Mouse (Mus musculus): ENCODE measurements around the gene Olfr1457. TPM values are rescaled to one million over a fixed set of nuclear protein-coding genes. Genes with fewer than 3 reads are reported as not detected.

Gene Olfr1457
- polyA plus RNA-seq (2015; fragmentation: Nextera tagmentation; extraction: Ambion mirVana), result not detected in 2 replicates

DNA sequence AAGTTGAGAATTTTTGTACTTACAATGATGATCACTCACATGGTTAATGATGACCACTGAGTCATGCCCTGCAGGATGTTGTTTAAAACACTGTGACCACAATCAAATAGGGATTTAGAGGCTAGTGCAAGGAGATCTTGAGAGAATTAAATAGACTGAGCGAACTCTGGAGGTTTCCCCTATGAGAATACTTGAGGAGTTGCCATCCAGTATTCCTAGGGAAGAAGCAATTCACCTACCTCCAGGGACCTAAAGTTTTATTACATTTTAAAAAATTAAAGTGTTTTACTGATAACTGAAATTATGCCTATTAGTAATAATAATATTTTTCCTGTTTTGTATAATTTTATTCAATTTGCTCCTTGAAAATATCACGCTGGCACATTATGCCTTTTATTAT is at the start of gene Olfr1457:
Gene Olfr1457 (minus strand): TSS at position 101 of the 400 bp plus-strand sequence.
- H3K9ac ChIP-seq (replicated peaks), result no peak within 1 kb of the TSS
- H3K36me3 ChIP-seq, result no peaks in the 10 kb centered on the region
- H3K4me2 ChIP-seq, result no peak within 1 kb of the TSS
- H3K9me3 ChIP-seq (replicated peaks), result 0 out of 2 replicates have a peak, but pooled peaks cover 6% of the 10 kb centered on the region
- 82% methylated on average over 2 of the region's 2 CpGs for WGBS
- no peaks in the 10 kb centered on the region for H3K27me3 ChIP-seq (replicated peaks)
- no peak for ATAC-seq (ENCODE audit: low FRiP score)
- H3K27ac ChIP-seq (replicated peaks), result no peak within 1 kb of the TSS
- no peaks in the 10 kb centered on the region for H3K4me1 ChIP-seq
- no peak within 1 kb of the TSS for H3K4me3 ChIP-seq (replicated peaks)

DNA sequence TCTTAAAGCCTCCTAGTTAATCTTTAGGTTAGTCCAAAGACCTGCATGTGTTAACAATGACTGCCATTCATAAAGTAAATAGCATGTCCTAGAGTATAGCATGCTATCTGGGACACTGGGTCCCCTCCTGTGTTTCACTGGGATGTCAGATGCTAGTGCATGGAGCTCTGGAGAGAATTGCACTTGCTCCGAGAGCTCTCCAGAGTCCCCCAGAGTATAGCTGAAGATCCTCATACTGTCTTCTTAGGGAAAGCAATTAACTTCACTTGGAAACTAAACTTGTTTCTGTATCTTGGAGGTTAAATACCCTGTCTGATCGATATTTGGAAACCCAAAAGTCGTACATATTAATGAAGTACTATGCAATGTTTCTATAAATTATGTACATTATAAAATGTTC is 9.0 kb upstream of the Olfr1457 start, which contains the start of gene Olfr1458:
Gene Olfr1458 (minus strand): TSS at position 101 of the 400 bp plus-strand sequence.
- no peak for ATAC-seq (ENCODE audit: low FRiP score)
- Histone ChIP-seq H3K27ac (replicated peaks) (no peak within 1 kb of the TSS), H3K9ac (replicated peaks) (no peak within 1 kb of the TSS), H3K36me3 (no peaks in the 10 kb centered on the region), H3K4me3 (replicated peaks) (no peak within 1 kb of the TSS), H3K4me2 (no peak within 1 kb of the TSS), H3K4me1 (no peaks in the 10 kb centered on the region), H3K9me3 (replicated peaks) (peaks cover 9% of the 10 kb centered on the region; the same call in 1 of the 2 replicates), H3K27me3 (replicated peaks) (no peaks in the 10 kb centered on the region)
- 91% methylated on average over 3 of the region's 3 CpGs for WGBS

DNA sequence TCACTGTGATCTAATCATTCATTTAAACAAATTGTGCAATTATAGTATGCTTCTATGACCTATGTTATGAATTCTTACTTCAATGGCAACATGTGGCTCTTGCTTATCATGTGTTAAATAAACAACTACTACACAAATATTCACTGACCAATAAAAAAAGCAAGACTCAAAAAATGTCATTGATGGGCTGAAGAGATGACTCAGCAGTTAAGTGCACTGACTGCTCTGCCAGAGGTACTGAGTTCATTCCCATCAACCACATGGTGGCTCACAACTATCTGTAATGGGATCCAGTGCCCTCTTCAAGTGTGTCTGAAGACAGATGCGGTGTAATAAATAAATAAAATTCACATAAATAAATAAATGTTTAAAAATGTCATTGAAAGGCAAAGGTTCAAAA is 3.8 kb downstream of the Olfr1457 start:
- Histone ChIP-seq H3K9me3 (replicated peaks) (peaks cover 6% of the 10 kb centered on the region; the same call in 1 of the 2 replicates), H3K4me3 (replicated peaks) (no peak overlapping the region), H3K27ac (replicated peaks) (no peak overlapping the region), H3K36me3 (no peaks in the 10 kb centered on the region), H3K4me1 (no peaks in the 10 kb centered on the region), H3K4me2 (no peak overlapping the region), H3K27me3 (replicated peaks) (no peaks in the 10 kb centered on the region), H3K9ac (replicated peaks) (no peak overlapping the region)
- WGBS, result 91% methylated on average over 1 of the region's 1 CpGs
- no peak for ATAC-seq (ENCODE audit: low FRiP score)

DNA sequence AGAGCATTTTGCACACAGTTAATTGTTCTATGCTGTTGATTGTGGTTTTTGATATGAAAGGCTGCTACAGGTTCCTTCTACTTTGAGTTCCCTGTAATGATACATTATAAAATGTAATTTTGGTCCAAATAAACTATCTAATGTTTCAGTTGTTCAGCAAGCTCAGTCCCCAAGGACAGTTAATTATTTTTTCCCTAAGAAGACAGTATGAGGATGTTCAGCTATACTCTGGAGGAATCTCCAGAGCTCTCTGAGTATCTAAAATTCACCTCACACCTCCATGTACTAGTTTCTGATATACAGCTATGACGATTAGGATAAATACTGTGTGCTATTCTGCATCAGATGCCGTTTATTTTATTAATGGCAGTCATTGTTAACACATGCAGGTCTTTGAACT is 37.4 kb downstream of the Olfr1457 start, which contains the start of gene Olfr1454:
Gene Olfr1454 (plus strand): TSS at position 301 of the 400 bp plus-strand sequence.
- H3K9me3 ChIP-seq (replicated peaks), result peaks cover 17% of the 10 kb centered on the region
- H3K4me1 ChIP-seq, result no peaks in the 10 kb centered on the region
- H3K4me2 ChIP-seq, result no peak within 1 kb of the TSS
- no peak within 1 kb of the TSS for H3K9ac ChIP-seq (replicated peaks)
- WGBS, result 74% methylated on average over 2 of the region's 2 CpGs
- H3K27ac ChIP-seq (replicated peaks), result no peak within 1 kb of the TSS
- no peak for ATAC-seq (ENCODE audit: low FRiP score)
- no peaks in the 10 kb centered on the region for H3K27me3 ChIP-seq (replicated peaks)
- no peaks in the 10 kb centered on the region for H3K36me3 ChIP-seq
- H3K4me3 ChIP-seq (replicated peaks), result no peak within 1 kb of the TSS

Other genes with a start within 250 kb of the Olfr1457 start
- not detected in 2 replicates for gene Olfr1444, start 240.6 kb downstream of the Olfr1457 start, polyA plus RNA-seq (2015; fragmentation: Nextera tagmentation; extraction: Ambion mirVana)
- gene Olfr1445, start 214.0 kb downstream of the Olfr1457 start, polyA plus RNA-seq (2015; fragmentation: Nextera tagmentation; extraction: Ambion mirVana), result not detected in 2 replicates
- gene Olfr1446, start 204.4 kb downstream of the Olfr1457 start, polyA plus RNA-seq (2015; fragmentation: Nextera tagmentation; extraction: Ambion mirVana), result not detected in 2 replicates
- gene Olfr1447, start 194.1 kb downstream of the Olfr1457 start, polyA plus RNA-seq (2015; fragmentation: Nextera tagmentation; extraction: Ambion mirVana), result not detected in 2 replicates
- not detected in 2 replicates for gene Olfr1448, start 173.5 kb downstream of the Olfr1457 start, polyA plus RNA-seq (2015; fragmentation: Nextera tagmentation; extraction: Ambion mirVana)
- not detected in 2 replicates for gene Olfr1449, start 167.1 kb downstream of the Olfr1457 start, polyA plus RNA-seq (2015; fragmentation: Nextera tagmentation; extraction: Ambion mirVana)
- not detected in 2 replicates for gene Olfr1450, start 147.6 kb downstream of the Olfr1457 start, polyA plus RNA-seq (2015; fragmentation: Nextera tagmentation; extraction: Ambion mirVana)
- gene Olfr1451, start 102.9 kb downstream of the Olfr1457 start, polyA plus RNA-seq (2015; fragmentation: Nextera tagmentation; extraction: Ambion mirVana), result not detected in 2 replicates
- not detected in 2 replicates for gene Olfr1453, start 69.6 kb downstream of the Olfr1457 start, polyA plus RNA-seq (2015; fragmentation: Nextera tagmentation; extraction: Ambion mirVana)
- gene Olfr1454, start 37.3 kb downstream of the Olfr1457 start, polyA plus RNA-seq (2015; fragmentation: Nextera tagmentation; extraction: Ambion mirVana), result not detected in 2 replicates
- not detected in 2 replicates for gene Olfr1458, start 8.9 kb upstream of the Olfr1457 start, polyA plus RNA-seq (2015; fragmentation: Nextera tagmentation; extraction: Ambion mirVana)
- gene Olfr1459, start 51.7 kb upstream of the Olfr1457 start, polyA plus RNA-seq (2015; fragmentation: Nextera tagmentation; extraction: Ambion mirVana), result 0.03 TPM in 1 of 2 replicates, not detected in the other
- gene Olfr1461, start 65.1 kb upstream of the Olfr1457 start, polyA plus RNA-seq (2015; fragmentation: Nextera tagmentation; extraction: Ambion mirVana), result not detected in 2 replicates
- not detected in 2 replicates for gene Olfr1462, start 87.8 kb upstream of the Olfr1457 start, polyA plus RNA-seq (2015; fragmentation: Nextera tagmentation; extraction: Ambion mirVana)
- gene Olfr1463, start 133.4 kb upstream of the Olfr1457 start, polyA plus RNA-seq (2015; fragmentation: Nextera tagmentation; extraction: Ambion mirVana), result not detected in 2 replicates
- gene Olfr1465, start 217.7 kb upstream of the Olfr1457 start, polyA plus RNA-seq (2015; fragmentation: Nextera tagmentation; extraction: Ambion mirVana), result not detected in 2 replicates
- gene Olfr1466, start 241.0 kb upstream of the Olfr1457 start, polyA plus RNA-seq (2015; fragmentation: Nextera tagmentation; extraction: Ambion mirVana), result not detected in 2 replicates